Mouse (Mus musculus): ENCODE results near the gene Rpl38.

Rpl38 gene

DNA sequence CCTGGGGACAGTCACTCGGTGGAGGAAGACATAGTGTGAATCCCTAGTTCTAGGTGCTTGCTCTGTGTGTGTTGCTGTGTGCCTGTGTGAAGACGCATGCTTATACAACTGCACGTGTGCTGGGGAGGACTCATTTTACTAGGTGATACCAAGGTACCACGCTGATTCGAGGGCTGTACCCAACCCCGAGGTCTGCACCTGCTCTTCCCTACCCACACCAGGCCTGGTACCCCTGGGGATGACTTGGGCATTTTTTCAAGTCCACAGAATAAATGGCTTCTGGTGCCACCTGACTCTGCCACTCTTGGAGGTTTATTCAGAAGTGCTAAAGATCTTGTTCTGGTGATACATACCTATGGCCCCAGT, 34.7 kb downstream of the Rpl38 start:
- DNase-seq (ENCODE audit: low spot score in 2 of 2): no peak

DNA sequence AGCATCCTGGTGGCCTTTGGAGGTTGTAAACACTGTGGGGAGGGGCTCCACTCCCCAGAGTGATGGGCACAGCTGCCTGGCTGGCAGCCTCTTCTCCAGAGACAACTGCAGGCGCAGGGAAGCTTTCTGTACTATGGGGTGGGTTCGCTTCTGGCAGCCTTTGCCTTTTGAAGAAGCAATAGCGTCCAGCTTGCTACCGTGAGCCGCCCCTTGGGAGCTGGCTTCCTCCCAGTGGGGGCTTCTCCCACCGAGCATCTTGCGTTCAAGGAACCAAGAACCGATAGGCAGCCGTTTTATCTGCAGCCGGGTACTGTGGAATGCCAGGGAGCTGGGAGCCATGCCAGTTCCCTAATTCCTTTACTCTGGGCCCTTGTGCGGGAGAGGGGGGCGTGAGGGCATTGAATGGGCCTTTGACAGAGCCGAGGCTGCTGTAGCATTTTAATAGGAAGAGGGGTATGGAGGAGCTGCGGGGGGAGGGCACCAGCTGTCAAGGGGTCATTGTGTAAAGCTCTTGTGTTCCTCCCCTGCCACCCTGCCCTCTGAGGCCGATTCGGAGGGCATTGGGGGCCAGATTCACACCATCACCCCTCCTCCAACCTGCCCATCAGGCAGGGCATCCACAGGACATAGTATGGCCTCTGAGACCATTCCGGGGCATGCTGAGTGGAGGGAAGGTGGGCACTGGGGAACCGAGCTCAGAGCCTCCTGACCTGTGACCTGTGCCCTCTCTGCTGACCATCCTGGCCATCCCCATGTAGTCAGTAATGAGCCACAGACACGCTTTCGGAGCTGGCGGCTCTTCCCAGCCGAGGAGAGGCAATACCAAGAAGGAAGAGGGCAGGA, 36.0 kb downstream of the Rpl38 start:
- no peak for DNase-seq (ENCODE audit: low spot score in 2 of 2)

DNA sequence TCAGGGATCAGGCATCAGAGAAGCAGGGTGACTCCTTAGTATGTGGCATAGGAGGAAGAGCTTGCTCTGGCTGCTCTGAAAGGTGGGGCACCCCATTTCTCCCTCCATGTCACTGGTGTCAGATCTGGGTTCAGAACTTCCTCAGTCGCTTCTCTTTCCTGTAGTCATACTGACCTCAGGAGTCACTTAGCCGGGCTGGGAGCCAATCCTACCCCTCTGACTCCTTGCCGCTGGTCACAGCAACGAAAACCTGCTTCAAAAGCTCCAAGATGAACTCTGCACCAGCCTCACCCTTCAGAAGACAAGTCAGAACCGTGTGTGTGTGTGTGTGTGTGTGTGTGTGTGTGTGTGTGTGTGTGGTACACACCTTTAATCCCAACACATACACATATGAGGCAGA, 38.0 kb downstream of the Rpl38 start:
- no peak for DNase-seq (ENCODE audit: low spot score in 2 of 2)

DNA sequence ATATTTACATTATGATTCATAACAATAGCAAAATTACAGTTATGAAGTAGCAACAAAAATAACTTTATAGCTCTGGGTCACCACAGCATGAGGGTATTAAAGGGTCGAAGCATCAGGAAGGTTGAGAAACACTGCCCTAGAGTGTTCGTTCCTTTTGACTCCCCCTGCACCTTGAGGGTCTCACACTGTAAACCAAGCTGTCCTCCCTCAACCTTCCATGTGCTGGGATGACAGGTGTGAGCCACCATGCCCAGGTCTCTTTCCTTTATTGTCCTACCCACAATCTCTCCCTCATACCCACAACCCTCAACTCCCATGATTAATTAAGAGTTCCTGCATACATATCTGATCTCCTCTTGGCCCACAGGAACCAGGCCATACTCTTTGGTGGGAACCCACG, 43.1 kb downstream of the Rpl38 start:
- DNase-seq (ENCODE audit: low spot score in 2 of 2): no peak

DNA sequence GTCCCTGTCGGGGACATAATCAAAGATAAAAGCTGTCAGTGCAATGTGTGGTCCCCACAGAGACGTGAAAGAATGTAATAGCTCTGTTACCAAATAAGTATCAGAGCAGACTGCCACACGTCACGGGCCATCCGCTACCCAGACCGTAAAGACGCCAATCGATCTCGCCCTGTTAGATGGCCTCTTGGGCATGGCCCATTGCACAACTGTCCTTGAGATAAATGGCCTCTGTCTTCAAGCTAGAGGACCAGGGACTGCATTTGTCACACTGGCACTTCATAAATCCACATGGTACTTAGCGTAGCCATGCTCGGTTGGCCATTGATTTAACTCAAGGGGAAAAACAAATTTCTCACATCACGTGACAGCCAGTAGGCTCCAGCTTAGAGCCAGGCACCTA, 43.5 kb downstream of the Rpl38 start:
- DNase-seq (ENCODE audit: low spot score in 2 of 2): no peak

DNA sequence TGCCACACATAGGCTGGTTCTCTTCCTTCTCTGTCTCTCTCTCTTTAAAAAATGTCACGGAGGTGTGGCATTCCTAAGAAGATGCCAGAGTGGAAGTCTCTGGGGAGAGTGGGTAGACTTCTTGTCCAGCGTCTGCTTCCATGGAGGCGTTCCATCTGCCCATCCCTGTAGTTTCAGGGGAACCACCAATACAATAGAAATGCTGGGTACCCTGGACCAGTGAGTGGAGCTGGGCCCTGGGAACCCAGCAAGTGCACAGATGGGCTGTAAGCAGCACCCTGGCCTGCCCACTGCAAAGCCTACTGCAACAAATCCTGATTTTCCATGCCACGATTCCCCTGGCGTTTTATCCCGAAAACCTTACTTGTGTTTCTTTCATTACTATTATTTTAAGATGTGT, 46.2 kb downstream of the Rpl38 start:
- no peak for DNase-seq (ENCODE audit: low spot score in 2 of 2)

DNA sequence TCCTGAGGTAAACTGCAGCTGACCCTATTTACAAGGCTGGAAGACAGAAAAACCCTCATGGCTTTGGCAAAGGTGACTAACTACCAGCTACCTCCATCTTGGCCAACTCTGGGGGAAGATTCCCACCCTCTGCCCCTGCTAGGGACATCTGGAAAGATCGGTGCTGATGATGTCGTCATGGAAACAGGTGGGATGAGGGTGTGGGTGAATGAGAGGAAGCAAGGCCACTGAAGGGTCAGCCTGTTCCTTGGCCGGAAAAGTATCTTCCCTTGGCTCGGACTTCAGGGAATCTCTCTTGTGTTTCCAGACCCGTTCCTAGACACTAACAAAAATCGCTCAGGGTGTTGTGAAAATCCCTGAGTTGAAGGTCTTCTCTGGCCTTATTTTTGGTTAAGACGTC, 47.2 kb downstream of the Rpl38 start:
- no peak for DNase-seq (ENCODE audit: low spot score in 2 of 2)

DNA sequence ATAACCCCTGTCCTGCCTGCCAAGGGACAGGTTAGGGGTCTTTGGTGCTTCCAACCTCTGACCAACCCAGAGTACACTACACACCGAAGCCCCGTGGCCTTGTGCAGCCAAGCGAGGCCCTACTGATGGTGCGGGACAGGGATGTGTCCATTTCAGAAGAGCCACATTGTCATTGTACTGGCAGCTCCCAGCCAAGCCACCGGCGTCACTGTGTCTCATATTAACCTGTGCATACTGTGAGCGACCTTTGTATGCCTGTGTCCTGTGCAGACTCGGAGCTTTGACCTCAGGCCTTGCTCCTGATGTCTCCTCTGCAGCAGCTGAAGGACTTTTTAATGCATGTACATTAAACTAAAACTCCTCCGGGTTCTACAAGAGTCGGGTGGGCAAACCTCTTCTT, 52.2 kb downstream of the Rpl38 start:
- no peak for DNase-seq (ENCODE audit: low spot score in 2 of 2)
